ENCODE assay signal across 19 mouse cellular contexts in genomic region chr16:50939316-50939715, GRCm38 (mm10).
DNase-seq lines count a peak whose midpoint lies in the region; ATAC-seq and TF ChIP-seq lines count a peak whose summit lies in the region.
"Had no signal": no experiment of that assay in that cellular context is flagged by ENCODE, and none has a peak within 500 bp of the region (broad histone marks: within the 10 kb centered on the region; RNA-seq: fewer than 3 reads in every experiment).

No protein-coding gene starts in this region.

- H3K9ac ChIP-seq in liver, embryonic 14.5 days (replicated peaks) = no peak overlapping the region
- no peak overlapping the region for H3K9ac ChIP-seq in ES-E14 (ENCODE audit: insufficient read depth, low read depth, low read length, poor library complexity, severe bottlenecking)
- no peak overlapping the region for H3K9ac ChIP-seq in hindbrain, embryonic 14.5 days
- H3K9ac ChIP-seq: embryonic facial prominence, embryonic 12.5 days; limb, embryonic 12.5 days; midbrain, embryonic 13.5 days had no signal

- H3K9me3 ChIP-seq in liver, embryonic 14.5 days (ENCODE audit: control insufficient read depth, low read length) = no peaks in the 10 kb centered on the region
- H3K9me3 ChIP-seq in ES-E14 (ENCODE audit: control insufficient read depth, insufficient read depth, low read depth, low read length) = no peaks in the 10 kb centered on the region
- H3K9me3 ChIP-seq in hindbrain, embryonic 14.5 days (ENCODE audit: control insufficient read depth, low read length) = no peaks in the 10 kb centered on the region
- H3K9me3 ChIP-seq: embryonic facial prominence, embryonic 12.5 days; limb, embryonic 12.5 days; midbrain, embryonic 13.5 days had no signal

- whole genome bisulfite sequencing in liver, embryonic 14.5 days (ENCODE audit: insufficient replicate concordance) = 25% methylated on average over 6 of the region's 6 CpGs
- WGBS in hindbrain, embryonic 14.5 days = 35% methylated on average over 6 of the region's 6 CpGs

- TF ChIP-seq EP300 in liver, embryonic 14.5 days (IDR thresholded peaks at IDR 0.05; ENCODE audit: low read depth) = no peak

- no peak overlapping the region for H3K4me2 ChIP-seq in liver, embryonic 14.5 days (ENCODE audit: low read depth)
- no peak overlapping the region for H3K4me2 ChIP-seq in hindbrain, embryonic 14.5 days (replicated peaks)
- H3K4me2 ChIP-seq: embryonic facial prominence, embryonic 12.5 days; heart, embryonic 11.5 days; limb, embryonic 12.5 days; midbrain, embryonic 13.5 days had no signal

- no peaks in the 10 kb centered on the region for H3K27me3 ChIP-seq in liver, embryonic 14.5 days (ENCODE audit: control insufficient read depth, insufficient read depth, low read length)
- no peaks in the 10 kb centered on the region for H3K27me3 ChIP-seq in hindbrain, embryonic 14.5 days (ENCODE audit: control insufficient read depth, insufficient read depth, low read length)
- H3K27me3 ChIP-seq: embryonic facial prominence, embryonic 12.5 days; limb, embryonic 12.5 days; midbrain, embryonic 13.5 days had no signal

- H3K4me3 ChIP-seq in liver, embryonic 14.5 days (ENCODE audit: insufficient read depth in 1 of 2, low read depth in 2 of 2, low read length in 2 of 2) = no peak overlapping the region
- no peak overlapping the region for H3K4me3 ChIP-seq in ES-E14 (ENCODE audit: insufficient read depth in 1 of 2, low read depth in 1 of 2, low read length in 2 of 2, poor library complexity in 1 of 2, severe bottlenecking in 1 of 2)
- H3K4me3 ChIP-seq in hindbrain, embryonic 14.5 days (replicated peaks; ENCODE audit: low read length) = no peak overlapping the region
- H3K4me3 ChIP-seq: embryonic facial prominence, embryonic 12.5 days; left cerebral cortex, adult 2 months; limb, embryonic 12.5 days; midbrain, embryonic 13.5 days had no signal

- peak; percentile 21 for DNase-seq in embryo, embryonic 10.5 days (ENCODE audit: low spot score)
- DNase-seq in embryo, embryonic 10 days (ENCODE audit: low spot score) = no peak
- DNase-seq in liver, embryonic 14.5 days (ENCODE audit: low read depth in 3 of 3, low spot score in 3 of 3) = no peak
- no peak for DNase-seq in liver
- peak; percentile 26 for DNase-seq in ES-E14 (ENCODE audit: low read depth, low spot score)
- peak; percentile 1 for DNase-seq in induced T-regulatory cell, adult 2 months (ENCODE audit: low read depth)
- DNase-seq in spleen, postnatal 10 days (ENCODE audit: low spot score in 2 of 2) = no peak
- no peak for DNase-seq in hindbrain, embryonic 14.5 days (ENCODE audit: low spot score)
- DNase-seq: adrenal gland, postnatal 10 days; cerebellum, adult 11-12 months; cerebellum, postnatal 25 days; heart, postnatal 14 days; thymus, postnatal 25 days had no signal

- H3K27ac ChIP-seq in liver, embryonic 14.5 days = no peak overlapping the region
- no peak overlapping the region for H3K27ac ChIP-seq in ES-E14 (ENCODE audit: insufficient read depth, low read depth, low read length, poor library complexity, severe bottlenecking)
- no peak overlapping the region for H3K27ac ChIP-seq in hindbrain, embryonic 14.5 days
- H3K27ac ChIP-seq: embryonic facial prominence, embryonic 12.5 days; left cerebral cortex, adult 2 months; limb, embryonic 12.5 days; macrophage; midbrain, embryonic 13.5 days had no signal

- peak; percentile 22; the same call in 1 of the 2 replicates for TF ChIP-seq CTCF in liver, embryonic 14.5 days (IDR thresholded peaks at IDR 0.05; ENCODE audit: low read depth)

- no peak for ATAC-seq in liver, embryonic 14.5 days (ENCODE audit: insufficient read depth)
- no peak for ATAC-seq in hindbrain, embryonic 14.5 days (ENCODE audit: low FRiP score)
- ATAC-seq: midbrain, embryonic 13.5 days had no signal

- no peaks in the 10 kb centered on the region for H3K4me1 ChIP-seq in liver, embryonic 14.5 days (replicated peaks; ENCODE audit: control insufficient read depth in 2 of 2, insufficient read depth in 2 of 2, low read length in 1 of 2)
- no peaks in the 10 kb centered on the region; a peak in 1 of 4 replicates for H3K4me1 ChIP-seq in ES-E14 (ENCODE audit: control insufficient read depth in 2 of 2, insufficient read depth in 2 of 2, low read length in 2 of 2, poor library complexity in 1 of 2)
- no peaks in the 10 kb centered on the region for H3K4me1 ChIP-seq in hindbrain, embryonic 14.5 days (replicated peaks; ENCODE audit: control insufficient read depth, insufficient read depth, low read length)
- H3K4me1 ChIP-seq: embryonic facial prominence, embryonic 12.5 days; limb, embryonic 12.5 days; midbrain, embryonic 13.5 days had no signal

- no peaks in the 10 kb centered on the region for H3K36me3 ChIP-seq in liver, embryonic 14.5 days (replicated peaks; ENCODE audit: control insufficient read depth, insufficient read depth, low read depth)
- no peaks in the 10 kb centered on the region for H3K36me3 ChIP-seq in ES-E14 (ENCODE audit: control insufficient read depth, insufficient read depth, low read length, poor library complexity, severe bottlenecking)
- H3K36me3 ChIP-seq in hindbrain, embryonic 14.5 days (replicated peaks; ENCODE audit: control insufficient read depth, insufficient read depth) = no peaks in the 10 kb centered on the region
- H3K36me3 ChIP-seq: embryonic facial prominence, embryonic 12.5 days; limb, embryonic 12.5 days; midbrain, embryonic 13.5 days had no signal

- in situ Hi-C loops in ES-E14 (cut with MboI; ENCODE audit: low sequenced_read_pairs in 2 of 2, unreplicated experiment in 2 of 2) = no loop called here

TF ChIP-seq in ES-E14, 5 proteins besides CTCF, POLR2A, EP300 and RAD21:
- no peak for TF ChIP-seq ZNF384 (IDR thresholded peaks at IDR 0.05; ENCODE audit: low read depth, low read length)
- no peak for TF ChIP-seq CHD2 (IDR thresholded peaks at IDR 0.05; ENCODE audit: low read depth, low read length)
- TF ChIP-seq ZC3H11A (IDR thresholded peaks at IDR 0.05; ENCODE audit: borderline replicate concordance, low read depth, low read length) = peak; percentile 57; the same call in 1 of the 2 replicates
- TF ChIP-seq MAFK (IDR thresholded peaks at IDR 0.05; ENCODE audit: insufficient read depth, low read depth, low read length) = no peak
- no peak for TF ChIP-seq HCFC1 (IDR thresholded peaks at IDR 0.05; ENCODE audit: borderline replicate concordance, insufficient read depth, low read length)

Comparison
In these comparisons a context has a peak if more than half of its experiments do, and no peak if none do; other contexts are left out.
1. DNase-seq: peak in embryo, embryonic 10.5 days (single experiment), ES-E14 (single experiment) and induced T-regulatory cell, adult 2 months (single experiment); none in embryo, embryonic 10 days (single experiment), liver, embryonic 14.5 days (0 of 3), liver (single experiment), spleen, postnatal 10 days (0 of 2) and hindbrain, embryonic 14.5 days (single experiment).